Mouse (Mus musculus) spleen, embryonic (tissue): ENCODE results near the gene Cd7.

ENCODE experiments used
- CTCF ChIA-PET: fragments of 350-600 bp; sonication (Branson Sonifier 250); formaldehyde crosslinking; loops from one replicate; lab custom pipeline; 2022; lab: Charles Lee

Cd7 gene

DNA sequence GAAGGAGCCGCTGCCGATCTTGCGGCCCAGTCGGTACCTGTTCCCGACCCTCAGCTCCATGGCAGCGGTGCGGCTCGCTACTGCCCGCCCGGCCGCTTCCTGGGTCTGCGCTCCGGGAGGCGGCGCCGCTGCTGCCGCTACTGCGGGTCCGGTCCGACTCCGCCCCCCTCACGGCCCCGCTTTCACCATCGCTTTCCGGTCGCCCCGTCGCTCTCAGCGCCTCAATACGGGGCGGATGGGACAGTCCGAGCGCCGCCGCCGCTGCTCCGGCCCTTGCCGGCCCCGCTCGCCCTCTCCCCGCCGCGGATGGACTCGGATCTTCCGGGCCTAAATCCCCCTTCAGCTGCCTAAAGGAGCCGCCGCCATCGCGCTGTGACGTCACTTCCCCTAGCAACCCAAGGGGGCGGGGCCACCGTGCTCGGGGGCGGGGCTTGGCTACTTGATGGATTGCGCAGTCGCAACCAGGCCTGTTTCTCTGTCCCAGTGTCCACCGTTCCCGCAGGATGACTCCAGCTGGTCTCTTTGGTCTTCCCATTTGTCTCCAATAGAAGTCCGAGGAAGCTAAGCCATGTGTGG lies 48.2 kb downstream of the Cd7 start, which contains the start of gene Csnk1d:
Gene Csnk1d, minus strand, starts transcription at position 380 of the 576 bp plus-strand sequence.
- CTCF ChIA-PET: no interaction called here

DNA sequence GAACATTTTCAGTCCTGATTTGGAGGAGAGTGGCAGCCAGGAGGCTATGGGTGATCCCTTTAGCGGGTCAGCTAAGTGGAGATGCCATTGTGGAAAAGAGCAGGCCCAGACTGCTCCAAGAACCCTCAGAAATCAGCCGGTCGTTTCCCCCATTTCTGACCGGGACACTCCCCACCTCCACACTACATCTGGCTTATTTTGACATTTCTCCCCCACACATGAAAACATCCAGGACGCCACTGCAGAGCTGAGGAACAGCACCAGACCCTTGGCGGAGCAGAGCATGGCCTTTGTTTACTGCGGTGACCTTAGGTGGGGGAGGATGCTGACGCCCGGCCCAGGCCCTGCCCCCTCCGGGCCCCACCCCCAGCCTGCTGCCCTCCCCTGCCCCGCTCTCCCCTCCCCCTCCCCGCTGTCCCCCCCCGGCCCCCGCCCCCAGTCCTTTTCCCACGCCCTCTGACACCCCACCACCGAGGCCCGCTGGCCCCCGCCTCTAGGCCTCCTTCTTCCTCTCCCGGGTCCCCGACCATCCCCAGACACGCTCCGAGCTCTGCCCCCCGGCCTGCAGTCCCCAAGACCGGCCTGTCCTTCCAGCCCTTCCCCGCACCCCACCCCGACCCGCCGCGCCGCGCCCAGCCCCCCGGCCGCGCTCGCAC lies 49.0 kb downstream of the Cd7 start:
- CTCF ChIA-PET: interaction anchor here (0.9 kb wide), 1 partner anchor 192 kb away, joined by 3 read pairs; no protein-coding TSS in a partner anchor

DNA sequence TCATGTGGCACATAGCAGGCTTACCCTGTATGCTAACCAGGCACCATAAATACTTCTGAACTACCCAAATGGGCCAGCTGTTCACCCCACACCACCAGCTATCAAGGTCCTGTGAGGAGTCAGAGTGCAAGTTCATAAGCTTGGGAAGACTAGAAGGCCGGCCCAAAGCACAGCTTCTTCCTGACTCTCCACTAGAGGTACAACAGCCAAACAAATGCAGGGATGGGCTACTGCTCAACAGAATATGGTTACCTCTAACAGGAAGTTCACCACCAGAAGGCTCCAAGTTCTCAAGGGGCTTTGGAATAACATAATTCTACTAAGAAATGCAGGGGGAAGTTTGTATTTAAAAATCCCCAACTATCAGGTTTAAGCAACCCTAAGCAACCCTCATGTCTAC lies 49.7 kb downstream of the Cd7 start:
- CTCF ChIA-PET: interaction anchor here (0.9 kb wide), 1 partner anchor 192 kb away, joined by 3 read pairs; no protein-coding TSS in a partner anchor

DNA sequence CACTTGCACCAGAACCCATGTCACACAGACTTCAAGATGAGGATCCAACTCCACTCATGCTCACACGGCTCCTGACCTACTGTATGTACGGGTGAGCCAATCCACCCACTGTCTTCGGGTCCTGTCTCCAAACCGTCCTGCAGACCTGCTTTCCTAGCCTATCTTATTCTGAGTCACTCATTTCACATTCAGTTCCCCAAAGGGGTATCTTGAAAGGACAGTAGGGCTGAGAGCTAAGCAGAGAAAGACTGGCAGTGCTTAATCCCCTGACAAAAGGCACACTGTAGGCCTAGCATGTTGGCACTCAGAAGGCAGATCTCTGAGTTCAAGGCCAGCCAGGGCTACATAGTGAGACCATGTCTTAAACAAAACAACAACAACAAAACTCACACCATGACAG lies 50.8 kb downstream of the Cd7 start:
- CTCF ChIA-PET: no interaction called here

DNA sequence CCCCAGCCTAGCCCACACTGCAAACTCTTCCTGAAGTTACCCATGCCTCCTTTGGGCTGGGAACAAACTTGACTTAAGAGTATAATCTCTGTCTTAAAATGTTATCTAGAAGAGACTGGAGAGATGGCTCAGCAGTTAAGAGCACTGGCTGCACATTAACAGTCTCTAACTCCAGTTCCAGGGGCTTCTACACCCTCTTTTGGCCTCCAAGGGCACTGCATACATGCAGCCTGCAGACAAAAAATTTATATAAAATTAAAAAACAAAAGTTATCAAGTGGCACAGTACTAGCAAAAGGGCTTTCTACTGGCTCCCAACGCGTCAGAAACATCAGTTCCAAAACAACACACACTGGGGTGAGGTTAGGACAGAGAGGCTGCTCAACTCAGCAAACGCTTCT lies 51.6 kb downstream of the Cd7 start:
- CTCF ChIA-PET: no interaction called here
